Mouse (Mus musculus): ENCODE data around the gene 4933414I15Rik. TPM values are rescaled to one million over a fixed set of nuclear protein-coding genes. Genes with fewer than 3 reads are reported as not detected.

The 4933414I15Rik gene
- polyA plus RNA-seq (2011; ENCODE audit: insufficient read depth, insufficient read length, low read depth, missing spikeins): not detected in 2 replicates

DNA sequence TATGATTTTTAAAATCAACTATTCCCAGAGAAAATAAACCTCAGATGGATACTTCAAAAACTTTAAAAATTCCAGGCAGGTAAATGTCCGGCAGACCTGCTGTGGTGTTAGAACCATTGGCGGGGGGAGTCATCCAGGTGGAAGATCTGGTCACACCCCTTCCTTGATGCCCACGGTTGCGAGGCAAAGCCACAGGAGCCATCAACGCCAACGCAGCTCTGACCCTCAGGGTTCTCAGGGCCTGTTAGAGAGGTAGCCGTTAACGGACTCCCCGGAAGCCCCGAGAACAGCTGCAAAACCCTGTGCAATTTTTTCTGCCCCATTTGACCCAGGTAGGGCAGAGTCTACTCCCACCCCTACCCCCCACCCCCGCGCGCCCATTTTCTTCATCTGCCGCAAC is at the start of gene 4933414I15Rik:
4933414I15Rik (minus strand) TSS at position 260 of the 400 bp plus-strand sequence.
- no peak within 1 kb of the TSS for H3K4me3 ChIP-seq (ENCODE audit: low read depth, low read length)
- H3K9ac ChIP-seq (ENCODE audit: low read depth, poor library complexity, severe bottlenecking): no peak within 1 kb of the TSS
- H3K4me1 ChIP-seq (ENCODE audit: control insufficient read depth, insufficient read depth, low read length): no peaks in the 10 kb centered on the region
- H3K27ac ChIP-seq (ENCODE audit: insufficient read depth, low read length): no peak within 1 kb of the TSS
- no peaks in the 10 kb centered on the region for H3K9me3 ChIP-seq (replicated peaks; ENCODE audit: control insufficient read depth, insufficient read depth, low read length, poor library complexity, severe bottlenecking)
- 0 out of 2 replicates have a peak, but pooled peaks cover 2% of the 10 kb centered on the region for H3K27me3 ChIP-seq (ENCODE audit: control insufficient read depth, insufficient read depth, low read length, poor library complexity, severe bottlenecking)
- TF ChIP-seq POLR2A (IDR thresholded peaks at IDR 0.05; ENCODE audit: insufficient read depth, low read length): no peak
- TF ChIP-seq EP300 (IDR thresholded peaks at IDR 0.05; ENCODE audit: insufficient read depth, low read depth, low read length): no peak
- no peak for TF ChIP-seq CTCF (IDR thresholded peaks at IDR 0.05; ENCODE audit: low read depth, low read length)
- H3K36me3 ChIP-seq (ENCODE audit: control insufficient read depth, insufficient read depth, low read length, poor library complexity, severe bottlenecking): no peaks in the 10 kb centered on the region

DNA sequence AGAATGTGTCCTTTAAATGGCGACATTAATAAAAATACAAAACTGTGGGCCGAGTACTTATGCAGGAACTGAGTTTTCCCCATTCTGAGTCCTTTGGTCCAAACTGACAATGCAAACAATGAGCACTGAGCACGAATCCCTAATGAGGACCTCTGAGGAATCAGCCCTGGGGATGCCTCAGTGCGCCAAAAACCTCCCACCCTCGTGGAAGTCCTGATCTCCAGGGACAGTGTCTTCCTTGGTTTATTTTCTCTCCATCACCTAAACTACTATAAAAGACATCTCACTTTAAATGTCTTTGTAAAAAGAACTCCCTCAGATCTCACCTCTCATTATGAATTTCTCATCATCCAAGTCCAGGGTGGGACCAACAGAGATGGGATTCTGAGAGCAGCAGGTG is 38.1 kb upstream of the 4933414I15Rik start, which contains the start of gene Olfr1377:
Olfr1377 (plus strand) TSS at position 301 of the 400 bp plus-strand sequence.
- Histone ChIP-seq H3K9ac (ENCODE audit: low read depth, poor library complexity, severe bottlenecking) (no peak within 1 kb of the TSS), H3K36me3 (ENCODE audit: control insufficient read depth, insufficient read depth, low read length, poor library complexity, severe bottlenecking) (no peaks in the 10 kb centered on the region), H3K27ac (ENCODE audit: insufficient read depth, low read length) (no peak within 1 kb of the TSS), H3K4me3 (ENCODE audit: low read depth, low read length) (no peak within 1 kb of the TSS), H3K4me1 (ENCODE audit: control insufficient read depth, insufficient read depth, low read length) (no peaks in the 10 kb centered on the region), H3K9me3 (replicated peaks; ENCODE audit: control insufficient read depth, insufficient read depth, low read length, poor library complexity, severe bottlenecking) (no peaks in the 10 kb centered on the region), H3K27me3 (ENCODE audit: control insufficient read depth, insufficient read depth, low read length, poor library complexity, severe bottlenecking) (no peaks in the 10 kb centered on the region)
- TF ChIP-seq EP300 (IDR thresholded peaks at IDR 0.05; ENCODE audit: insufficient read depth, low read depth, low read length) (no peak), CTCF (IDR thresholded peaks at IDR 0.05; ENCODE audit: low read depth, low read length) (no peak), POLR2A (IDR thresholded peaks at IDR 0.05; ENCODE audit: insufficient read depth, low read length) (no peak)

GRCm38 (mm10) chr11:50977216-50977615 is 33.7 kb upstream of the 4933414I15Rik start:
- H3K4me3 ChIP-seq (ENCODE audit: low read depth, low read length): no peak overlapping the region
- no peaks in the 10 kb centered on the region for H3K4me1 ChIP-seq (ENCODE audit: control insufficient read depth, insufficient read depth, low read length)
- TF ChIP-seq EP300 (IDR thresholded peaks at IDR 0.05; ENCODE audit: insufficient read depth, low read depth, low read length) (no peak), POLR2A (IDR thresholded peaks at IDR 0.05; ENCODE audit: insufficient read depth, low read length) (no peak), CTCF (IDR thresholded peaks at IDR 0.05; ENCODE audit: low read depth, low read length) (peak; percentile 28)

DNA sequence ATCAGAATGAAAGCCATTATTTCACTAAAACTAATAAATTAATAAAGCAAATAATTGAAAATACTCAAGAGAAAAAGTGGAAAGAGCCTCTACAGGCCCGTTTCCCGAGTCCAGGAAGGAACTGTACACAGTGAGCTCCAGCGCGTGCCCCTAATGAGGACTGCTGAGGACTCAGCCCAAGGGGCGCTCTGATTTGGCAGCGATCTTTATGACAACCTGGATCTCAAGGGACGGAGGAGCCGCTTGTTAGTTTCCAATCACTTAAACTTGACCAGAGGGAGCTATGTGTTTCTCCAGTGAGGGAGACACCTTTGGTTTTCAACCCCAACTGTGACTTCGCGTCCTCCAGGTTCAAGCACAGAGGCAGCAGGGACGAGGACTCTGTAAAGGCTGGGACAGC is 22.7 kb upstream of the 4933414I15Rik start, which contains the start of gene Olfr1378:
Olfr1378 (plus strand) TSS at position 301 of the 400 bp plus-strand sequence.
- no peak within 1 kb of the TSS for H3K9ac ChIP-seq (ENCODE audit: low read depth, poor library complexity, severe bottlenecking)
- H3K27me3 ChIP-seq (ENCODE audit: control insufficient read depth, insufficient read depth, low read length, poor library complexity, severe bottlenecking): no peaks in the 10 kb centered on the region; the same call in 1 of the 2 replicates
- H3K27ac ChIP-seq (ENCODE audit: insufficient read depth, low read length): no peak within 1 kb of the TSS
- H3K4me1 ChIP-seq (ENCODE audit: control insufficient read depth, insufficient read depth, low read length): no peaks in the 10 kb centered on the region
- no peaks in the 10 kb centered on the region for H3K36me3 ChIP-seq (ENCODE audit: control insufficient read depth, insufficient read depth, low read length, poor library complexity, severe bottlenecking)
- no peaks in the 10 kb centered on the region for H3K9me3 ChIP-seq (replicated peaks; ENCODE audit: control insufficient read depth, insufficient read depth, low read length, poor library complexity, severe bottlenecking)
- H3K4me3 ChIP-seq (ENCODE audit: low read depth, low read length): no peak within 1 kb of the TSS
- TF ChIP-seq EP300 (IDR thresholded peaks at IDR 0.05; ENCODE audit: insufficient read depth, low read depth, low read length): no peak
- no peak for TF ChIP-seq CTCF (IDR thresholded peaks at IDR 0.05; ENCODE audit: low read depth, low read length)
- TF ChIP-seq POLR2A (IDR thresholded peaks at IDR 0.05; ENCODE audit: insufficient read depth, low read length): no peak

More at GRCm38 (mm10) chr11:50977216-50977615, 33.7 kb upstream of the 4933414I15Rik start:
- H3K27ac ChIP-seq (ENCODE audit: insufficient read depth, low read length): no peak overlapping the region
- no peaks in the 10 kb centered on the region for H3K9me3 ChIP-seq (replicated peaks; ENCODE audit: control insufficient read depth, insufficient read depth, low read length, poor library complexity, severe bottlenecking)
- H3K27me3 ChIP-seq (ENCODE audit: control insufficient read depth, insufficient read depth, low read length, poor library complexity, severe bottlenecking): no peaks in the 10 kb centered on the region
- no peak overlapping the region for H3K9ac ChIP-seq (ENCODE audit: low read depth, poor library complexity, severe bottlenecking)
- no peaks in the 10 kb centered on the region for H3K36me3 ChIP-seq (ENCODE audit: control insufficient read depth, insufficient read depth, low read length, poor library complexity, severe bottlenecking)

DNA sequence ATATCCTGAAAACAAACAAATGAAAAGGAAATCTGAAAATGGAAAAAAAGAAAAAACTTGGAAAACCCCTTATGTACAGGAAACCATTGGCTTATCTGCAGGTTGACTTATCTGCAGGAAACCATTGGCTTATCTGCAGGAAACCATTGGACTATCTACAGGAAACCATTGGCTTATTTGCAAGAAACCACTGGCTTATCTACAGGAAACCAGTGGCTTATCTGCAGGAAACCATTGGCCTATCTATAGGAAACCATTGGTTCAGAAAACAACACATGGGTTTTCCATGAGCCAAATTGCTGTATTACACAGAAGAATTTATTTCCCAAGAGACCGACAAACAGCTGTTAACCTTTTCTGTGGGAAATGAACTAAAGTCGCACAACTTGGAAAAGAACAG is 21.3 kb upstream of the 4933414I15Rik start:
- Histone ChIP-seq H3K27me3 (ENCODE audit: control insufficient read depth, insufficient read depth, low read length, poor library complexity, severe bottlenecking) (no peaks in the 10 kb centered on the region), H3K36me3 (ENCODE audit: control insufficient read depth, insufficient read depth, low read length, poor library complexity, severe bottlenecking) (no peaks in the 10 kb centered on the region), H3K9me3 (replicated peaks; ENCODE audit: control insufficient read depth, insufficient read depth, low read length, poor library complexity, severe bottlenecking) (no peaks in the 10 kb centered on the region), H3K27ac (ENCODE audit: insufficient read depth, low read length) (no peak overlapping the region), H3K4me3 (ENCODE audit: low read depth, low read length) (no peak overlapping the region), H3K4me1 (ENCODE audit: control insufficient read depth, insufficient read depth, low read length) (no peaks in the 10 kb centered on the region), H3K9ac (ENCODE audit: low read depth, poor library complexity, severe bottlenecking) (no peak overlapping the region)
- TF ChIP-seq CTCF (IDR thresholded peaks at IDR 0.05; ENCODE audit: low read depth, low read length): no peak
- TF ChIP-seq POLR2A (IDR thresholded peaks at IDR 0.05; ENCODE audit: insufficient read depth, low read length): no peak
- no peak for TF ChIP-seq EP300 (IDR thresholded peaks at IDR 0.05; ENCODE audit: insufficient read depth, low read depth, low read length)

DNA sequence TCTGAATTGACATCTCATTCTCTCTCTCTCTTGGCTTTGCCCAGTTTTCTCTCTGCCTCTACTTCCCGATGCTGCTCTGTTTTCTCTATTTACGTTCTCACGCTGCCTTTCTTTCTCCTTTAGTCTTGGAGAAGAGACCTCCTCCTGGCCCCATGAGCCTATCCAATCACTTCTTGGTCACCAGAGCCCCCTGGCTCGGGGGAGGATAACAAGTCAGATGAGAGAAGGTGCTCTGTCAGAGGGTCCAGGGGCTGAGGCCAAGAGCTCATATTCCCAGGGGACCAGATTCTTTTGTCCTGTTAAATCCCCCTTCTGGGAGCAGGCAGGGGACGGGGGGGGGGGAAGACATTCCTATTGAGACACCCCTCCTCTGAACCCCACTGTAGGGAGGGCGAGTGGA is 10.1 kb upstream of the 4933414I15Rik start, which contains the start of gene Prop1:
Prop1 (minus strand) TSS at position 101 of the 400 bp plus-strand sequence.
- Histone ChIP-seq H3K4me3 (ENCODE audit: low read depth, low read length) (no peak within 1 kb of the TSS), H3K27ac (ENCODE audit: insufficient read depth, low read length) (no peak within 1 kb of the TSS)
- TF ChIP-seq EP300 (IDR thresholded peaks at IDR 0.05; ENCODE audit: insufficient read depth, low read depth, low read length) (no peak), CTCF (IDR thresholded peaks at IDR 0.05; ENCODE audit: low read depth, low read length) (no peak), POLR2A (IDR thresholded peaks at IDR 0.05; ENCODE audit: insufficient read depth, low read length) (no peak)

More for the DNA sequence above, 10.1 kb upstream of the 4933414I15Rik start, which contains the start of gene Prop1:
- Histone ChIP-seq H3K36me3 (ENCODE audit: control insufficient read depth, insufficient read depth, low read length, poor library complexity, severe bottlenecking) (no peaks in the 10 kb centered on the region), H3K9me3 (replicated peaks; ENCODE audit: control insufficient read depth, insufficient read depth, low read length, poor library complexity, severe bottlenecking) (no peaks in the 10 kb centered on the region), H3K4me1 (ENCODE audit: control insufficient read depth, insufficient read depth, low read length) (no peaks in the 10 kb centered on the region), H3K9ac (ENCODE audit: low read depth, poor library complexity, severe bottlenecking) (no peak within 1 kb of the TSS), H3K27me3 (ENCODE audit: control insufficient read depth, insufficient read depth, low read length, poor library complexity, severe bottlenecking) (no peaks in the 10 kb centered on the region)
